Mouse (Mus musculus): Measurements from ENCODE around the gene Esp6.

- TF ChIP-seq CTCF (IDR thresholded peaks at IDR 0.05; ENCODE audit: low read depth): no peak
- TF ChIP-seq EP300 (IDR thresholded peaks at IDR 0.05; ENCODE audit: low read depth): no peak
Measured at GRCm38 (mm10) chr17:40529813-40530212, 31.5 kb upstream of the Esp6 start.

Measured in liver, embryonic 14.5 days (tissue).